Mouse (Mus musculus) liver, adult 2 months (tissue): ENCODE data around the gene Xpo4.

Experiments
- CTCF ChIP-seq: fragments of 200-500 bp; IDR thresholded peaks from 2 replicates; pipeline ENCODE4 v1.5.1; 2011; ENCODE audit warnings: low read depth, low read length, control low read depth
- POLR2A ChIP-seq: fragments of 200-500 bp; IDR thresholded peaks from 2 replicates; pipeline ENCODE4 v1.6.1; 2011; ENCODE audit warnings: low read length, control low read depth; ENCODE audit not compliant: insufficient read depth; ENCODE audit errors: extremely low read depth

- TF ChIP-seq CTCF (peak; percentile 32; the same call in 1 of the 2 replicates), POLR2A (no peak)
Measured at GRCm38 (mm10) chr14:57695550-57695949, 30.3 kb upstream of the Xpo4 start.
